Mouse (Mus musculus): ENCODE results near the gene Rap1gds1.

Gene Rap1gds1

GRCm38 (mm10) chr3:138877741-138878140 is 197.3 kb downstream of the Rap1gds1 start:
- no peak for DNase-seq (ENCODE audit: low spot score in 2 of 2)

- DNase-seq (ENCODE audit: low spot score in 2 of 2), result peak in 1 of 2 experiments; percentile 52
Measured at GRCm38 (mm10) chr3:138876931-138877361, 198.1 kb downstream of the Rap1gds1 start.

- DNase-seq (ENCODE audit: low spot score in 2 of 2), result no peak
Measured at GRCm38 (mm10) chr3:138876418-138876817, 198.6 kb downstream of the Rap1gds1 start.

- no peak for DNase-seq (ENCODE audit: low spot score in 2 of 2)
Measured at GRCm38 (mm10) chr3:138875936-138876335, 199.1 kb downstream of the Rap1gds1 start.
